Mouse (Mus musculus) forebrain, embryonic 10.5 days (tissue): ENCODE data around the gene Msmp. TPM values are rescaled to one million over a fixed set of nuclear protein-coding genes. Genes with fewer than 3 reads are reported as not detected.
A peak's percentile ranks its signal among the peaks of the same experiment; 100 is the strongest.
"Not testable (repeated sequence)": the region's sequence is repeated elsewhere in the genome, so short reads cannot be mapped to it uniquely, and the experiment has no call there.

Source experiments
- DNase-seq: peaks from one replicate; pipeline ENCODE4 v3.0.0-alpha.2; 2017; ENCODE audit warnings: low spot score; ENCODE audit errors: extremely low spot score
- H3K27ac ChIP-seq: fragments of 300-500 bp; sonication (generic); 2 replicates; pipeline ENCODE4 v1.5.1; 2016; ENCODE audit warnings: mild to moderate bottlenecking
- H3K27me3 ChIP-seq: fragments of 300-500 bp; sonication (generic); 2 replicates; pipeline ENCODE4 v1.6.1; 2016; ENCODE audit warnings: mild to moderate bottlenecking; ENCODE audit not compliant: poor library complexity, severe bottlenecking
- H3K36me3 ChIP-seq: fragments of 300-500 bp; sonication (generic); replicated peaks from 2 replicates; pipeline ENCODE4 v1.6.1; 2016; ENCODE audit warnings: mild to moderate bottlenecking, moderate library complexity
- H3K4me1 ChIP-seq: fragments of 300-500 bp; sonication (generic); 2 replicates; pipeline ENCODE4 v1.6.1; 2016
- H3K4me3 ChIP-seq: fragments of 300-500 bp; sonication (generic); 2 replicates; pipeline ENCODE4 v1.5.1; 2016; ENCODE audit warnings: mild to moderate bottlenecking, moderate library complexity
- H3K9me3 ChIP-seq: fragments of 300-500 bp; sonication (generic); 2 replicates; pipeline ENCODE4 v1.6.1; 2016; ENCODE audit warnings: mild to moderate bottlenecking, moderate library complexity
- WGBS: fragments of 180-500 bp; shearing (Covaris S2); methylation state at CpG from one replicate; pipeline ENCODE4 v1.1.7; 2016; 5-methylcytosine and 5-hydroxymethylcytosine counted together
- polyA plus RNA-seq: library from polyadenylated mRNA; unstranded; fragments of >200 nt; fragmentation: Nextera tagmentation; extraction: Ambion mirVana; gene quantifications from 2 replicates; pipeline ENCODE4 v1.2.1, GENCODE M21; 2016

Gene Msmp
- polyA plus RNA-seq, 1 experiment from 2014 or later, result not detected

- no peaks in the 10 kb centered on the region for H3K27me3 ChIP-seq
- H3K36me3 ChIP-seq, result no peaks in the 10 kb centered on the region
- H3K4me1 ChIP-seq, result no peaks in the 10 kb centered on the region
- H3K4me3 ChIP-seq, result no peak overlapping the region
- no peak overlapping the region for H3K27ac ChIP-seq
- no peaks in the 10 kb centered on the region for H3K9me3 ChIP-seq
- DNase-seq, result peak; percentile 10
- 76% methylated on average over 10 of the region's 10 CpGs for WGBS
These were observed 28.2 kb upstream of the Msmp start for GRCm38 (mm10) chr4:43612534-43612933.

GRCm38 (mm10) chr4:43604751-43605685, 20.7 kb upstream of the Msmp start:
- H3K9me3 ChIP-seq, result no peaks in the 10 kb centered on the region
- H3K4me3 ChIP-seq, result no peak overlapping the region
- H3K27ac ChIP-seq, result no peak overlapping the region
- WGBS, result 80% methylated on average over 9 of the region's 9 CpGs
- H3K4me1 ChIP-seq, result no peaks in the 10 kb centered on the region
- peak; percentile 11 for DNase-seq
- no peaks in the 10 kb centered on the region for H3K27me3 ChIP-seq
- H3K36me3 ChIP-seq, result no peaks in the 10 kb centered on the region

DNA sequence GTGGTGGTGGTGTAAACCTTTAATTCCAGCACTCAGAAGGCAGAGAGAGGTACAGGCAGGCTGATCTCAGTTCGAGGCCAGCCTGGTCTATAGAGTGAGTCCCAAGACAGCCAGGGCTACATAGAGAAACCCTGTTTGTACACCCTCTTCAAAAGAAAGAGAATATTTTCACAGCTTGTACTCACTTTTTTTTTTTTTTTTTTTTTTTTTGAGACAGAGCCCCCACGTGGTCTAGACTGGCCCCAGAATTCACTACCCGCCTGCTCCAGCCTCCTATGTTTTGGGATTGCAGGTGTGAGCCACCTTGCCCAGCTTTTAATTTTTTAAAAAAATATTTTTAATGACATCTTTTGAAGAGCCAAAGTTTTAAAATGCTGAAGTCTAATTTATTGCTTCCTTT, 19.8 kb upstream of the Msmp start:
- no peak overlapping the region for H3K4me3 ChIP-seq
- H3K4me1 ChIP-seq, result no peaks in the 10 kb centered on the region
- no peak overlapping the region for H3K27ac ChIP-seq
- WGBS, result 73% methylated on average over 3 of the region's 3 CpGs
- H3K9me3 ChIP-seq, result no peaks in the 10 kb centered on the region
- DNase-seq, result peak; percentile 2
- H3K27me3 ChIP-seq, result no peaks in the 10 kb centered on the region
- H3K36me3 ChIP-seq, result no peaks in the 10 kb centered on the region

- no peaks in the 10 kb centered on the region for H3K36me3 ChIP-seq
- no peaks in the 10 kb centered on the region for H3K4me1 ChIP-seq
- H3K4me3 ChIP-seq, result no peak overlapping the region
- DNase-seq, result peak; percentile 9
- H3K27ac ChIP-seq, result no peak overlapping the region
- 82% methylated on average over 9 of the region's 9 CpGs for WGBS
- H3K9me3 ChIP-seq, result no peaks in the 10 kb centered on the region
- H3K27me3 ChIP-seq, result no peaks in the 10 kb centered on the region
These were observed 16.1 kb upstream of the Msmp start for GRCm38 (mm10) chr4:43600195-43600934.

GRCm38 (mm10) chr4:43598650-43599380, 14.5 kb upstream of the Msmp start:
- Histone ChIP-seq H3K27ac (no peak overlapping the region), H3K4me1 (no peaks in the 10 kb centered on the region), H3K36me3 (no peaks in the 10 kb centered on the region), H3K9me3 (no peaks in the 10 kb centered on the region), H3K27me3 (no peaks in the 10 kb centered on the region), H3K4me3 (no peak overlapping the region)
- peak; percentile 9 for DNase-seq
- 89% methylated on average over 7 of the region's 7 CpGs for WGBS

DNA sequence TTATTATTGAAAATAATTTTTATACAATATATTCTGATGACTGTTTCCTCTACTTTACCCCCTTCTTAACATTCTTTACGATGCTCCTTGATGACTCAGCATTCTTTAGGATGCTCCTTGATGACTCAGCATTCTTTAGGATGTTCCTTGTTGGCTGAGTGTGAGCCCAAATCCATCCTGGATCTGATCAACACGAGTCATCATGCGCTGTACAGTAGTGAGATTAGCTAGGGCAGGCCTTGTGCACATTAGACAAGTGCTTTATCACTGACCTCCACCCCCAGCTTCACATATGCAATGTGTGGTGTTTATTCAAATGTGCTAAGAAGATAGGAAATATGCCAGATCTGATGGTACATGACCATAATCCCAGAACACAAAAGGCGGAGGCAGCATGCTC, 13.9 kb upstream of the Msmp start:
- H3K36me3 ChIP-seq, result no peaks in the 10 kb centered on the region
- WGBS, result 86% methylated on average over 4 of the region's 4 CpGs
- H3K9me3 ChIP-seq, result no peaks in the 10 kb centered on the region
- no peak overlapping the region for H3K4me3 ChIP-seq
- H3K27ac ChIP-seq, result no peak overlapping the region
- DNase-seq, result peak; percentile 7
- no peaks in the 10 kb centered on the region for H3K27me3 ChIP-seq
- H3K4me1 ChIP-seq, result no peaks in the 10 kb centered on the region; the same call in 1 of the 2 replicates

DNA sequence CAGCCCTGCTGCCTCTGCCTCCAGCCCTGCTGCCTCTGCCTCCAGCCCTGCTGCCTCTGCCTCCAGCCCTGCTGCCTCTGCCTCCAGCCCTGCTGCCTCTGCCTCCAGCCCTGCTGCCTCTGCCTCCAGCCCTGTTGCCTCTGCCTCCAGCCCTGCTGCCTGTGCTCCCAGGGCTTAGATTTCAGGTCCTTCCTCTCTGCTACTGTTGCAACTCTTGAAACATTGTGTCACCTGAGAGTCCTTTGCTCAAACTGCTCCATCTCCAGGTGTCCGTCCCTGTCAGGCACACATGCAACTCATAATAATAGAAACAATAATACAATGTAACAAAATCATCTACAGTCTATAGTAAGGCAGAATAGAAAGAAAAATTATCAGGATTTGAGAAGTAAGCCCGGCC, 12.3 kb upstream of the Msmp start:
- H3K9me3 ChIP-seq, result not testable (repeated sequence)
- DNase-seq, result peak; percentile 0
- 89% methylated on average over 2 of the region's 2 CpGs for WGBS

DNA sequence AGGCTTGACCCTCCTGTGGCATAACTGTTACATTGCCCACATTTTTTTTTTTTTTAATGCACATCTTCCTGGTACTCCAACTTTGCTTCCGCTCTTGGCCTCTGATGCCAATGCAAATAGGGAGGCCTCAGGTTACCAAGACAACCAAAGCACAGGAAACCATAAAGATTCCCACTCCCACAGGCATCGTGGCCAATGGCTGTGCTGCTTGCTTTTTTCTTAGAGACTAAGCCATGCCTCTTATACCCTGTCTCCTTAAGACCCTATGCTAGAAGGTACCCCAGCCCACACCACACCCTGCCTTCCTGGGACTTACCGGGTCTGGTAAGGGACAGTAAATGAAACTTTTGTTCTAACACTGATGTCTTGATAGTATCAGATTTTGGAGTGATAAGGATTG, 9.2 kb upstream of the Msmp start:
- Histone ChIP-seq H3K27me3 (no peaks in the 10 kb centered on the region), H3K27ac (no peak overlapping the region), H3K36me3 (no peaks in the 10 kb centered on the region), H3K4me1 (no peaks in the 10 kb centered on the region; the same call in 1 of the 2 replicates), H3K9me3 (no peaks in the 10 kb centered on the region), H3K4me3 (no peak overlapping the region)
- DNase-seq, result peak; percentile 8
- 81% methylated on average over 3 of the region's 3 CpGs for WGBS

More for the DNA sequence above, 12.3 kb upstream of the Msmp start:
- not testable (repeated sequence) for H3K27ac ChIP-seq, H3K4me1 ChIP-seq, H3K36me3 ChIP-seq, H3K4me3 ChIP-seq, H3K27me3 ChIP-seq

DNA sequence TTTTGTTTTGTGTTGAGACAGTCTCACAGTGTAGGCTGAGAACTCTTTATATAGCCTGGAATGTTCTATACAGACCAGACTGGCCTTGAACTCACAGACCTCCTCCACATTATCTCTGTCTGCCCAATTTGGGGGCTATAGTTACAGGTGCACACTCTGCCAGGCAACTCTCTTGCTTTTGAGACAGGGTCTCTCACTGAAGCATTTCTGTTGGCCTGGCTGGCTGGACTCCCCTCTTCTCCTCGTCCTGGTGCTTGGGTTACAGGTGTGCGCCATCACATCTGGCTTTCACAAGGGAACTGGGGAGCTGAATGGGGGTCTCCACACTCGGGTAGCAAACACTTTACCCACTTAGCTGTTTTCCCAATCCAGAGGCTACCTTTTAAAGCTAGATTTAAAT, 7.7 kb upstream of the Msmp start:
- 82% methylated on average over 3 of the region's 3 CpGs for WGBS
- Histone ChIP-seq H3K4me1 (no peaks in the 10 kb centered on the region; the same call in 1 of the 2 replicates), H3K27ac (no peak overlapping the region), H3K4me3 (no peak overlapping the region), H3K9me3 (no peaks in the 10 kb centered on the region), H3K27me3 (no peaks in the 10 kb centered on the region), H3K36me3 (no peaks in the 10 kb centered on the region)
- DNase-seq, result no peak

DNA sequence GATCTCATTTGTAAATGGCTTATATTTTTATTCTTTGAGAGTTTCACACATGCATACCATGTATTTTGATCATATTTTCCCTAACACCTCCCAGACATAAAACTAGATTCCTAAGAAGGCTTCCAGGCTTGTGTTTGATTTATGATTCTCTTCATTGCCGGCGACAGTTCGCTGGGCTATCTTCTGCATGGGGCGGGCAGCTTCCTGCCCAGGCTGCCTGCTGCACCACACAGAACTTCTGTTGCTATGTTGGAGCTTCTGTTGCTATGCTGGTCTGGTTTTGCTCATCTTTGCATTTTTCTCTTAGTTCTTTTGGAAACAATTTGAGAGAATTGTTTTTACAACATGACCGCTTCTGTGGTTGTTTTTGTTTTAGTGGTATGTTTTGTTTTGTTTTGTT, 7.2 kb upstream of the Msmp start:
- no peaks in the 10 kb centered on the region for H3K9me3 ChIP-seq
- peaks cover under 1% of the 10 kb centered on the region for H3K4me1 ChIP-seq
- H3K27me3 ChIP-seq, result no peaks in the 10 kb centered on the region
- 95% methylated on average over 5 of the region's 5 CpGs for WGBS
- no peak overlapping the region for H3K27ac ChIP-seq
- H3K4me3 ChIP-seq, result no peak overlapping the region
- no peaks in the 10 kb centered on the region for H3K36me3 ChIP-seq
- no peak for DNase-seq

- 66% methylated on average over 7 of the region's 7 CpGs for WGBS
- no peaks in the 10 kb centered on the region for H3K27me3 ChIP-seq
- peaks cover 20% of the 10 kb centered on the region for H3K36me3 ChIP-seq
- no peak overlapping the region for H3K27ac ChIP-seq
- DNase-seq, result no peak
- H3K4me3 ChIP-seq, result no peak overlapping the region
- no peaks in the 10 kb centered on the region for H3K9me3 ChIP-seq
- H3K4me1 ChIP-seq, result peaks cover 26% of the 10 kb centered on the region
These were observed 3.4 kb upstream of the Msmp start for GRCm38 (mm10) chr4:43587681-43588080.

- Histone ChIP-seq H3K4me3 (no peak overlapping the region), H3K9me3 (no peaks in the 10 kb centered on the region), H3K36me3 (peaks cover 33% of the 10 kb centered on the region), H3K27me3 (no peaks in the 10 kb centered on the region), H3K4me1 (peaks cover 26% of the 10 kb centered on the region), H3K27ac (no peak overlapping the region)
- no peak for DNase-seq
- 73% methylated on average over 8 of the region's 8 CpGs for WGBS
These were observed 2.1 kb upstream of the Msmp start for GRCm38 (mm10) chr4:43586411-43586810.
